Mouse (Mus musculus): ENCODE results near the gene Nup37. TPM values are rescaled to one million over a fixed set of nuclear protein-coding genes. Genes with fewer than 3 reads are reported as not detected.

Nup37 gene
- polyA plus RNA-seq, 1 experiment = 17.4 TPM

- no peak for DNase-seq (ENCODE audit: low spot score)
Observed at GRCm38 (mm10) chr10:88227962-88228361, 81.2 kb downstream of the Nup37 start.

Other genes with a start within 250 kb of the Nup37 start
- gene Pmch, start 55.9 kb upstream of the Nup37 start, polyA plus RNA-seq (2012; rRNA removed) = not detected in 2 replicates
- gene Parpbp, start 51 bp upstream of the Nup37 start, polyA plus RNA-seq (2012; rRNA removed) = 0.46 and 0.58 TPM in 2 replicates
- gene Washc3, start 54.1 kb downstream of the Nup37 start, polyA plus RNA-seq (2012; rRNA removed) = 47.0 and 50.1 TPM in 2 replicates
- 9.9 and 12.4 TPM in 2 replicates for gene Dram1, start 232.1 kb downstream of the Nup37 start, polyA plus RNA-seq (2012; rRNA removed)
- 17.3 and 17.7 TPM in 2 replicates for gene Gnptab, start 232.1 kb downstream of the Nup37 start, polyA plus RNA-seq (2012; rRNA removed)

All from urinary bladder, adult 2 months (tissue).